Mouse (Mus musculus) forebrain, embryonic 15.5 days (tissue): ENCODE measurements around the gene Epo. TPM values are rescaled to one million over a fixed set of nuclear protein-coding genes. Genes with fewer than 3 reads are reported as not detected.

Experiments
- ATAC-seq: fragments of 200-750 bp; cut with Nextera tagmentation; replicated peaks from 2 replicates; pipeline ENCODE4 v1.8.0; 2017; ENCODE audit warnings: mild to moderate bottlenecking, moderate TSS enrichment, moderate library complexity
- H3K27ac ChIP-seq: fragments of 300-500 bp; sonication (generic); replicated peaks from 2 replicates; pipeline ENCODE4 v1.5.1; 2015; ENCODE audit warnings: mild to moderate bottlenecking, inconsistent platforms
- H3K27me3 ChIP-seq: fragments of 300-500 bp; sonication (generic); 2 replicates; pipeline ENCODE4 v1.6.1; 2015; ENCODE audit warnings: inconsistent platforms
- H3K36me3 ChIP-seq: fragments of 300-500 bp; sonication (generic); 2 replicates; pipeline ENCODE4 v1.6.1; 2015; ENCODE audit warnings: mild to moderate bottlenecking, inconsistent platforms
- H3K4me1 ChIP-seq: fragments of 300-500 bp; sonication (generic); 2 replicates; pipeline ENCODE4 v1.6.1; 2015; ENCODE audit warnings: inconsistent platforms
- H3K4me2 ChIP-seq: fragments of 300-500 bp; sonication (generic); replicated peaks from 2 replicates; pipeline ENCODE4 v1.6.1; 2015; ENCODE audit warnings: mild to moderate bottlenecking, inconsistent platforms
- H3K4me3 ChIP-seq: fragments of 300-500 bp; sonication (generic); 2 replicates; pipeline ENCODE4 v1.5.1; 2015; ENCODE audit warnings: mild to moderate bottlenecking, inconsistent platforms
- H3K9ac ChIP-seq: fragments of 300-500 bp; sonication (generic); replicated peaks from 2 replicates; pipeline ENCODE4 v1.6.1; 2015; ENCODE audit warnings: mild to moderate bottlenecking, inconsistent platforms
- H3K9me3 ChIP-seq: fragments of 300-500 bp; sonication (generic); 2 replicates; pipeline ENCODE4 v1.6.1; 2016; ENCODE audit warnings: inconsistent platforms
- WGBS: fragments of 180-500 bp; shearing (Covaris S2); methylation state at CpG from one replicate; pipeline ENCODE4 v1.1.7; 2015; ENCODE audit warnings: mixed read lengths; 5-methylcytosine and 5-hydroxymethylcytosine counted together
- microRNA-seq: library from miRNA; unstranded; fragments of <30 nt; microRNA quantifications from one replicate; pipeline ENCODE4, GENCODE M21; 2016
- polyA plus RNA-seq: library from polyadenylated mRNA; unstranded; fragments of >200 nt; fragmentation: Nextera tagmentation; extraction: Ambion mirVana; gene quantifications from 2 replicates; pipeline ENCODE4 v1.2.1, GENCODE M21; 2015

Epo gene
- polyA plus RNA-seq, 1 experiment from 2014 or later, result not detected

DNA sequence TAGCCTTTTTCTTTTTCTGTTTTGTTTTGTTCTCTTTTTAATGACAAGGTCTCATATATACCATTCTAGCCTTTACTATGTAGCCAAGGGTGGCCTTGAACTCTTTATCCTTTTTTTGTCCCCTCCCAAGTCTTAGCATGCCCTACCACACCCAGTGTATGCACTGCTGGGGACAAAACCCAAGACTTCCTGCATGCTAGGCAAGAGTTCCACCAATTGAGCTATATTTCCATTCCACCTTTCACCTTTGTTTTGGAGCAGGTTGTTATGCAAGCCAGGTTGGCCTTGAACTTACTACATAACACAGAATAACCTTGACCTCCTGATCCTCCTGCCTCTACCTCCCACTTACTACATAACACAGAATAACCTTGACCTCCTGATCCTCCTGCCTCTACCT lies 87.5 kb downstream of the Epo start:
- Histone ChIP-seq H3K36me3 (no peaks in the 10 kb centered on the region), H3K4me2 (no peak overlapping the region), H3K9ac (no peak overlapping the region), H3K4me3 (no peak overlapping the region), H3K27ac (no peak overlapping the region), H3K4me1 (no peaks in the 10 kb centered on the region), H3K27me3 (no peaks in the 10 kb centered on the region), H3K9me3 (no peaks in the 10 kb centered on the region)
- ATAC-seq, result no peak

- Histone ChIP-seq H3K9me3 (no peaks in the 10 kb centered on the region), H3K9ac (no peak overlapping the region), H3K27ac (no peak overlapping the region), H3K27me3 (no peaks in the 10 kb centered on the region), H3K4me2 (no peak overlapping the region), H3K4me3 (no peak overlapping the region), H3K36me3 (no peaks in the 10 kb centered on the region), H3K4me1 (no peaks in the 10 kb centered on the region)
- no peak for ATAC-seq
- 75% methylated on average over 11 of the region's 11 CpGs for WGBS
These were observed 92.7 kb downstream of the Epo start for GRCm38 (mm10) chr5:137440216-137440855.

GRCm38 (mm10) chr5:137433889-137434288 lies 99.2 kb downstream of the Epo start:
- no peak overlapping the region for H3K4me3 ChIP-seq
- 20% methylated on average over 6 of the region's 6 CpGs for WGBS
- H3K9ac ChIP-seq, result no peak overlapping the region
- H3K9me3 ChIP-seq, result no peaks in the 10 kb centered on the region
- no peaks in the 10 kb centered on the region for H3K27me3 ChIP-seq
- no peak overlapping the region for H3K4me2 ChIP-seq
- H3K27ac ChIP-seq, result no peak overlapping the region
- H3K36me3 ChIP-seq, result no peaks in the 10 kb centered on the region
- 0 out of 2 replicates have a peak, but pooled peaks cover 5% of the 10 kb centered on the region for H3K4me1 ChIP-seq
- ATAC-seq, result no peak

Small RNAs within 50 kb of the gene (microRNA-seq; reads per million reads assigned to microRNA genes)
- 1.1 reads per million for gene Mir6418

Other genes starting within 250 kb of the Epo start
- gene Ache, start 245.7 kb downstream of the Epo start, polyA plus RNA-seq, result 7.7 and 11.2 TPM in 2 replicates
- gene Ufsp1, start 238.6 kb downstream of the Epo start, polyA plus RNA-seq, result 8.4 and 9.4 TPM in 2 replicates
- gene Srrt, start 225.6 kb downstream of the Epo start, polyA plus RNA-seq, result 118 and 129 TPM in 2 replicates
- gene Trip6, start 218.8 kb downstream of the Epo start, polyA plus RNA-seq, result 19.1 and 21.1 TPM in 2 replicates
- gene Slc12a9, start 199.6 kb downstream of the Epo start, polyA plus RNA-seq, result 20.1 and 23.1 TPM in 2 replicates
- gene Ephb4, start 183.1 kb downstream of the Epo start, polyA plus RNA-seq, result 6.6 and 7.1 TPM in 2 replicates
- gene Zan, start 56.2 kb downstream of the Epo start, polyA plus RNA-seq, result 0.04 and 0.14 TPM in 2 replicates
- gene Pop7, start 30.7 kb downstream of the Epo start, polyA plus RNA-seq, result 75.9 and 79.3 TPM in 2 replicates
- gene Gigyf1, start 14.7 kb downstream of the Epo start, polyA plus RNA-seq, result 19.2 and 20.0 TPM in 2 replicates
- gene Gnb2, start 268 bp upstream of the Epo start, polyA plus RNA-seq, result 535 and 578 TPM in 2 replicates
- gene Actl6b, start 20.3 kb upstream of the Epo start, polyA plus RNA-seq, result 250 and 259 TPM in 2 replicates
- gene Tfr2, start 36.6 kb upstream of the Epo start, polyA plus RNA-seq, result 2.2 and 3.2 TPM in 2 replicates
- 46.3 and 47.3 TPM in 2 replicates for gene Mospd3, start 67.8 kb upstream of the Epo start, polyA plus RNA-seq
- gene Pcolce, start 80.5 kb upstream of the Epo start, polyA plus RNA-seq, result 9.3 and 9.7 TPM in 2 replicates
- 0.22 TPM in 1 of 2 replicates, not detected in the other for gene Fbxo24, start 95.8 kb upstream of the Epo start, polyA plus RNA-seq
- gene Lrch4, start 95.9 kb upstream of the Epo start, polyA plus RNA-seq, result 21.4 and 22.1 TPM in 2 replicates
- gene Gm20605, start 95.9 kb upstream of the Epo start, polyA plus RNA-seq, result 6.9 and 7.8 TPM in 2 replicates
- 4.5 and 8.5 TPM in 2 replicates for gene Sap25, start 108.1 kb upstream of the Epo start, polyA plus RNA-seq
- 0.11 TPM in 1 of 2 replicates, not detected in the other for gene Irs3, start 112.5 kb upstream of the Epo start, polyA plus RNA-seq
- gene Agfg2, start 151.5 kb upstream of the Epo start, polyA plus RNA-seq, result 21.2 and 22.7 TPM in 2 replicates
- gene Nyap1, start 208.4 kb upstream of the Epo start, polyA plus RNA-seq, result 43.6 and 45.6 TPM in 2 replicates
- gene Tsc22d4, start 212.5 kb upstream of the Epo start, polyA plus RNA-seq, result 75.6 and 76.1 TPM in 2 replicates
- gene Ppp1r35, start 245.6 kb upstream of the Epo start, polyA plus RNA-seq, result 36.9 and 42.4 TPM in 2 replicates